Mouse (Mus musculus) spleen, postnatal 0 days (tissue): ENCODE data around the gene Arhgap44. TPM values are rescaled to one million over a fixed set of nuclear protein-coding genes. Genes with fewer than 3 reads are reported as not detected.

Experiments
- polyA plus RNA-seq: library from polyadenylated mRNA; unstranded; fragments of >200 nt; fragmentation: Nextera tagmentation; extraction: Ambion mirVana; gene quantifications from 2 replicates; pipeline ENCODE4 v1.2.1, GENCODE M21; 2015

Arhgap44 gene
- 1.4 and 1.7 TPM in 2 replicates for polyA plus RNA-seq

GRCm38 (mm10) chr11:65162767-65163120, at the start of gene Arhgap44:
Arhgap44 (minus strand) TSS chr11:65162961.

DNA sequence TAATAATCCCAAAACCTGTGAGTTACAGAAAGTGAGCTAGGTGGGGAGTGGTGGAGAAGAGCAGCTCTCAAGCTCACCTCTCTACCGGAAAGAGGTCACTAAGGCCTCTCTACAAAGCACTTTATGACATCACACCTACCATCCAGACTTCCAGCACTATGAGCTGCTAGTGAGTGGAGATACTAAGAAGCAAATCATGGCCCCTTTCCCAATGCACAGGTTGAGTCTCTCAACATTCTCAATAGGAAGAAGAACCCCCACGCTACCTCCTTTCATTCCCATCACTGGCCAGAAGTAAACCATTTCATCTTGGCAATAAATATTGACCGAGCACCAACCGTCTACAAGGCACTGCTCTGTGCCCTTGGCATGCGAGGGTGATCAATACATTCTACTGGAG, 3.0 kb downstream of the Arhgap44 start, which contains the start of gene 1700086D15Rik:
1700086D15Rik (minus strand) TSS at position 101 of the 400 bp plus-strand sequence.

GRCm38 (mm10) chr11:64978720-64979488, 183.9 kb downstream of the Arhgap44 start, which contains the start of gene Elac2:
Elac2 (plus strand) TSS chr11:64979038.

Other genes starting within 250 kb of the Arhgap44 start
- gene Elac2, start 183.9 kb downstream of the Arhgap44 start, polyA plus RNA-seq = 12.9 and 13.1 TPM in 2 replicates
- 0.12 TPM in 1 of 2 replicates, not detected in the other for gene 1700086D15Rik, start 3.1 kb downstream of the Arhgap44 start, polyA plus RNA-seq
- gene Myocd, start 107.0 kb upstream of the Arhgap44 start, polyA plus RNA-seq = 0.58 and 1.2 TPM in 2 replicates